Mouse (Mus musculus) heart, adult 18-20 months (tissue): ENCODE data around the gene Sorbs2. TPM values are rescaled to one million over a fixed set of nuclear protein-coding genes. Genes with fewer than 3 reads are reported as not detected.
A peak's percentile ranks its signal among the peaks of the same experiment; 100 is the strongest.

Experiments
- DNase-seq, 2 experiments: peaks; one replicate each; pipeline ENCODE4 v3.0.0; 2021 to 2022; ENCODE audit warnings: mixed read lengths in 1 of 2
- total RNA-seq, 2 experiments: library from RNA; stranded (reverse); gene quantifications; 2 replicates each; pipeline ENCODE4 v1.2.3; 2021

The Sorbs2 gene
- total RNA-seq, 2 experiments from 2014 or later = 568 to 575 TPM

- DNase-seq = no peak
Observed at GRCm38 (mm10) chr8:45760622-45761021, 253.0 kb downstream of the Sorbs2 start.

GRCm38 (mm10) chr8:45761053-45761452, 253.5 kb downstream of the Sorbs2 start:
- DNase-seq = no peak

DNA sequence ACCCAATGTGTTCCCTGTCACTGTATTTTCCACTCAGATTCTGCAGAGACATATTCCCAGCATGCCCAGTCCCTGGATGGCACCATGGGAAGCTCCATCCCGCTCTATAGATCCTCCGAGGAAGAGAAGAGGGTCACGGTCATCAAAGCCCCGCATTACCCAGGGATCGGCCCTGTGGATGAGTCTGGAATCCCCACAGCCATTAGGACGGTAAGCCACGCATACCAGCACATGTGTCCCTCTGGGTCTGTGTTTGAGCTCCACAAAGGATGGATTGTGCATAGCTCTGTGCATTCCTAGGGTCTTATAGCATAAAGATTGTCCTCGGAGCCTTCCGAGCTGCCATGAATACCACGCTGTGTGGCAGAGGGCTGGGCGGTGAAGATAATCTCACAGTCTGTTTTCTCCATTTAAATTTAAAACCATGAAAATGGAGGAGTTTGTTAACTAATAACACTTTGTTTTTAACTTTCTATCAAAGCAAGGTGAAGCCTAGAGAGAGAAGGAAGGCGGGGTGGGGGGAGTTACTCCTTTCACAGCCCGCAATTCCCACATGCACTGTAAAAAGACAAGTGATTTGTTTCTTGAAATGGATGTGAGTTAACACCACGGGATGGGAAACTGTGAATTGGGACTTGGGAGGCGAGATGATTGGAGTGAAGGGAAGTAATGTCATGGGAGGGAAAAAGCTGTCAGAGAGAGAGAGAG, 255.5 kb downstream of the Sorbs2 start:
- no peak for DNase-seq

DNA sequence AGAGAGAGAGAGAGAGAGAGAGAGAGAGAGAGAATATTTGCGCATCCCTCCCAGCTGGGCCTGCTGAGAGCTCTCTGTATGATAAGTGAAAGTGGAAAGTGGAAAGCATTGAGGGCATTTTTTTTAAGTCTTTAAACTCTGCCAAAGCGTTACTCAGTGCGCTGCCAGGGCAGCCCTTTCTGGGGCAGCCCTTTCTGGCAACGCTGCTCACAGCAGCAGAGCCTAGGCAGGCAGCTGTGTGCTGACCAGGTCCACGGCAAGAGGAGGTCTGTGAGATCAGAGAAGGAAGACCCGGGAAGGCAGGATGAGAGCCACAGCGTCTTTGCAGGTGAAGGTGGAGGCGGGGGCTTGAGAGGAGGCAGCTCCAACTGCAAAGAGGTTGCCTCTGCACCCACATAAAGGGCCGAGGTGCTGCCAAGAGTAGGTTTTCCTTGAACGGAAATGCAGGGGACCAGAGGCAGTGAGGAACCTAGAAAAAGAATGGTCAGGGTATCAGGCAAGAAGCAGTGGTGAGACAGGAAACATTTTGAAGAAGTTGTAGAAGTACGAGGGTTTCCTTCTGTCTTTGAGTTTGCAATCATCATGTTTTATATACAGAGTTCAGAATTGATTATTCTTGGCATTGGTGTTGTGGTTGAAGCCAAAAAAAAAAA, 256.2 kb downstream of the Sorbs2 start:
- peak; percentile 53 to 69 for DNase-seq

DNA sequence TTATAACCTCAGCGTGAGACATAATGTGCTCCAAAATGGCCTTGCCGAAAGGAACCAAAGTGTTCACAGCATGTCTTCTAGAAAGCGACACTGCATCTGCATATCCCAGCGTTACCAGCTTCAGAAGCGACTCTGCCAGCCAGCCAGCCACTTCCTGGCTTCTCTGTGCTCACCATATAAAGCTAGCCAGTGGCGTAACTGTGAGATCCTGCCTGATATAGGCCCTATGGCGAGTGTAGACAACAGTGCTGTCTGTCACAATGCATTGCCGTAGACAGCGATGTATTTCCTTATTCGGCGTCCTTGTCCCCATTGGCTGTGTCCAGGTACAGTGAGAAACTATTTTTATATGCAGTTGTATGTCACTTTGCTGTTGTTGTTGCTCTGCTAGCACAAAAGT, 258.6 kb downstream of the Sorbs2 start:
- DNase-seq = peak; percentile 27 to 34

DNA sequence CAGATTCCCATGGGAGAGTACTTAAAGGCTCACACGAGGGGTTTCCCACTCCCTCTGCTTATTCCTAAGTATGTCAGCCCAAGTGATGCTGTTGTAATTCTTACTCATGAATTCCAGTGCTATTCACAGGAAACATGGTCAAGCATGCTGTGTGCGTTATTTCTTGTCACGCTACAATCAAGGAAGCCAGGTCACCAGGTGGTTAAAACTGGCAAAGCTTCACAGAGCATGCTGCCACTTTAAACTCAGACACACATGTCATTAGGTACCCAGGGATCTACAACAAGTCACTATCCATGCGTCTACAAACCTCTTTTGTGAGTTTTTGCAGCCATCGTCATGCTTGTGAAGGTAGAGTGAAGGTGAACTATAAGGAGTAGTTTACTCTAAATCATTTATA, 267.3 kb downstream of the Sorbs2 start:
- no peak for DNase-seq

GRCm38 (mm10) chr8:45775481-45775880, 267.9 kb downstream of the Sorbs2 start:
- no peak for DNase-seq

GRCm38 (mm10) chr8:45776366-45776765, 268.8 kb downstream of the Sorbs2 start:
- DNase-seq = no peak

DNA sequence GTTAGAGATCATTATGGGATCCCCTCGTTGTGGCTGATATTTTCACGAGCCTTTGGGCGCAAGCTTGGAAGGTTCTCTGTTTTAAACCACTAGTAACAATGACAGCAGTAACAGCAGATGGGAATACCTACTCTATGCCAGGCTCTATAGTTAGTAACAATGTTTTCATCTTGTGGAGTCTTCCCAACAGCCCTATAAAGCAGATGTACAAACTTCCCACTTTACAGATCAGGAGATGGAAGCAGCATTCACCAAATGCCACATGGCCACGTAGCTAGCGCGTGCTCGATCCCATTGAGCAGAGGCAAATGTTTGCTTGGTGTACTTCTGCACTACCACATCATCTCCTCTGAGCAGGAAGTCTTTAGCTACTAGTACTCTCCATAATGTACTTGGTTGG, 269.4 kb downstream of the Sorbs2 start:
- no peak for DNase-seq

- DNase-seq = peak; percentile 22 to 67
Observed at GRCm38 (mm10) chr8:45780585-45780984, 273.0 kb downstream of the Sorbs2 start.

GRCm38 (mm10) chr8:45788610-45789009, 281.0 kb downstream of the Sorbs2 start:
- DNase-seq = no peak

DNA sequence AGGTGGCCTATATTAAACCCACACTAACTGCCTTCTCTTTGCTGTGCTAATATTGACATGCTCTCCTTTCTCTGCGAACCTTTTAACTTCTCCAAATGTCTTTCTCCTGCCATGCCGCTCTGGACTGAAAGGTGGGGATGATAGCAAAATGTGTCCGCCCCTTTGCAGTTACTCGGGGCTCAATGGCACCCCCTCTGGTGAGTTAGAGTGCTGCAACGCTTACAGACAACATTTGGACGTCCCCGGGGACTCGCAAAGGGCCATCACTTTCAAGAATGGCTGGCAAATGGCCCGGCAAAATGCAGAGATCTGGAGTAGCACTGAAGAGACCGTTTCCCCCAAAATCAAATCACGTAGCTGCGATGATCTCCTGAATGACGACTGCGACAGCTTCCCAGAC, 287.3 kb downstream of the Sorbs2 start:
- peak in 1 of 2 experiments; percentile 31 for DNase-seq

GRCm38 (mm10) chr8:45796331-45796740, 288.7 kb downstream of the Sorbs2 start:
- peak; percentile 40 to 64 for DNase-seq

DNA sequence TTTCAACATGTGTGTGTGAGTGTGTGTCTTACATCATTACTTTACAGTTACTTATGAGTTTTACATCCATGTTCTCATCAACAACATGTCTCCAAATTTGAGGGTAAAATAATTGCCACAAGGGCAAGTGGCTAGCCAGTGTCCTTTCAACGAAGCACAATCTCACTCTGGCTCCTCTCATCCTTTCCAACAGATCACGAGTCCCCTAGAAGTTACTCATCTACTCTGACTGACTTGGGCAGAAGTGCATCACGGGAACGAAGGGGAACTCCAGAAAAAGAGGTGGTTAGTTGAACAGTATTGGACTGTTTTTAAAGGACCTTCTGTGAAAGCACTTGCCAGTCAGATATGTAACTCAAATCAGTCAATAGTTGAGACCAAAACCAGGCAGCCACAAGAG, 291.9 kb downstream of the Sorbs2 start:
- DNase-seq = no peak

DNA sequence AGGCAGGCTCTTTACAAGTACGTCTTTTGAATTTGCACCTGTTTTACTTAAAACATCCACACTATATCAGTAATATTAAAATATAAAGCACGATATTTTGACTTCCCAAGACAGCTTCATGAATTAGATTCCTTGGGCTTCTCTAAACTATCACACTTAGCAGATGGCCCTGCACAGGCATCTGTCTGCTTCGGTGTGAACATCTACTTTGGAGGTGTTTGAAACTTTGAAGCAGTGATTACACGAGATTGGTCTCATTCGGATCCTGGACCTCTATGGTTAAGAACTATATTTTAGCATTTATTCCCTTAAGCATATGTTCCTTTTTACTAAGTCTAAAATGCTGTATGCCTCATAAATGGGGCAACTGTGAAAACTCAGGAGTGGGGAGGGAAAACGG, 301.0 kb downstream of the Sorbs2 start:
- no peak for DNase-seq

DNA sequence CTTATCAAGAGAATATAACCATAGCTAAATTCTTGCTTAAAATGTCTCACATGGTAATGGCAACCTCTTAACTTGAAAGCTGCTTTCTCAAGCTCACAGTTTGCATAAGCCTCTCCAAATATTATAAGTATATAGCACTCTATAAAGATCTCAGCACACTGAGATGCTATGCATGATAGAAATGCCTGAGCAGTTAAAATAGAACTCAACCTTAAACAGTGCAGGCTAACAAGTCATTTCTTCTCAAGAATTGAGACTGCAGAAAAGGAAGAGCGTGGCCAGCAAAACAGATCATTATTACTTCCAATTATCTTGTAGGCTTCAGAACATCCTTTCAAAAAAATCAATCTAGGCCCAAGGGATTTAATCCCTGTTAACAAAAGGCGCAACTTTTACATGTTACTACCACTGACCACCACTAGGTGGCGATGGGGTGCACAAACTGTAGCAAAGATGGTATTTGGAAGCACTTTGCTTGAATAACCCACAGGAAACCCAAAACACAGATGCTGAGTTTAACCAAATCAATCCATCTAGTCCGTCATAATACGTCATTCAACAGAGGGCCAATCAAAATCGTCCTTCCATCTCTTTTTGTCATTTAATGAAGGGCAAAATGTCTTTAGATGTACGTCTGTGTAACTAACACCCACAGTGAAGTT, 309.3 kb downstream of the Sorbs2 start:
- peak; percentile 41 to 80 for DNase-seq

GRCm38 (mm10) chr8:45821650-45822049, 314.1 kb downstream of the Sorbs2 start:
- no peak for DNase-seq

DNA sequence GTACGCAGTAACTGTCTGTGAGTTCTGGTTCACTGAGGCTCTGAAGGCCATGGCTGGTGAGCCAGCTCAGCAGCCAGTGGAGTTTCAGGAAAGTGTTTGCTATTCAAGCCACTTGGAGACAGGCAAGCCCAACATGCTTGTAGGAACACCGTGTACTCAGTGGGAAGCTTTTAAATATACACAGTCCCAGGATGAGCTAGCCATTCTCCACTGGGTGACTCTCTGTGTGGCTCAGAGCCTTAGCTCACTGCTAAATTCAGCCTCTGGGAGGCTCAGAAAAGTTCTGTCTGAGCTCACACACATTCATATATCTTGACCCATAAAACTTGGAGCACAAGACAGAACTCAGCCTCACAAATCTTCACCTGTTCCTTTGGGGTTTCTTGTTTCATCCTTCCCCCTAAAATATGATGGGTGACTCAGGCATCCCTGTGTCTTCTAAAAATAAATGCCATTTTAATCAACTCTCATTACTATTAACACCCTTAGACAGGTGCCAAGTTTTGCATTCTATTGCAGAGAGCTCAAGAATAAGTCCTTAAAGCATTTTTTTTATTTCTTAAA, 322.5 kb downstream of the Sorbs2 start:
- peak in 1 of 2 experiments; percentile 46 for DNase-seq

DNA sequence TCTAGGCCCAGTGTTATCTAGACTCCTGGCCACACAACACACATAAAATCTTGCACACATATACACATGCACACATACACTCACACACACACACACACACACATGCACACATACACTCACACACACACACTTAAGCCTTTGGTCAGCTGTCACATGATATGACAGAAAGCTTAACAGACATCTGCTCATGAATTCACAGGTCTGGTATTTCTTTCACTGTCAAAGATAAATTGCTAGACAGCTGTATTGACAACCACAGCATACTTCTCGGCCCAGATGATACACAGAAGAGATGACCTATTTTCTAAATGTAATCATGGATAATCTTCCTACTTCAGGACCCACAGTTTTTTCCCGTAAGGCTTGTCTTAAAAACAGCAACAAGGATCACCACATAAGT, 326.3 kb downstream of the Sorbs2 start:
- DNase-seq = no peak

DNA sequence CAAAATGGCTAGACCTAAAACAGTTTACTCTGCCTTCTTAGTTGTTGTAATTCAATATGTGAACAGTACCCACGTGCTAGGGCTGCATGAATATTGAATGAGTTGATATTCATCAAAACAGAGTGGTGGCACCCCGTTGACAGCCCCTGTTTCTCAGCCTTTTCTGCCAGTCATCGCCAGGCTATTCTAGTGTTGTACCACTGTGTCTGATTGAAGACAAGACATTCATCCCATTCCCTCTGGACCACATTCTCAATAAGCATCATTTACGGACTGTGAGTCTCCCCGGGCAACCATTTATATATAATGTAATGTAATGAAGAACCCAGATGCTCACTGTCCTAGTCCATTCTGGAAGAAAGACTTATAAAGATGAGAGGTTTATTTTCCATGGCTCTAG, 335.7 kb downstream of the Sorbs2 start:
- no peak for DNase-seq

DNA sequence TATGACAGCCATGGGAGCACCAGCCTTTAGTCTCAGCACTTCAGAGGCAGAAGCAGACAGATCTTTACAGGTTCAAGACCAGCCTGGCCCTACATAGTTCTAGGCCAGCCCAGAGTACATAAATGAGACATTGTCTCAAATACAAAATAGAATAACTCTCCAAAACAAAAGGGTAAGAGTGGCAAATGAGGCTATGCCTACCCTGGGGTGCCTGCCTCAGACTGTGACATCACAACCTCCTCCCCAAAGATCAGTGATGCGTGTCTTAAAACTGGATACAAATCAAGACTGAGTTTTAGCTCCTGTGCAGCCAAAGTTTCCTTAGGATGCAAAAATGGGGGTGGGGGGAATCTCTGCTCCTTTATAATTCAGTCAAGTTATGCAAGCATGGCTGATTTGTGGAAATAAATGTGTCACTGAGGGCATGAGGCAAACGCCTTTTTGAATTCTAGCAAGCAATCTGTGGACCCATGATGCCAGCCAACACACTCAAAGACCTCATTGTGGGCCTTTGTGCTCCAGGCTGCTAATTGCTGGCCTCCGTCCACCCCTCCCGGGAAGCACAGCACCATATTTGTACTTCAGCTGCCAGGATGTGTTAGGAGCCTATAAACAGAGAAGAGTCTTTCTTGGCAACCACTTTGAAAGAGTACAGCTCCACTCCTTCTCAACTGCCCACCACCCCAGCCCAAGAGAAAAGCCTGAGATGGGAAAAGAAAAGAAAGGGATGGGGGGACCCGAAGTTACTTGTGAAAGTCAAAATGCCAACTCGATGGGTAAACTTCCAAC, 336.7 kb downstream of the Sorbs2 start:
- DNase-seq = peak; percentile 58 to 59

DNA sequence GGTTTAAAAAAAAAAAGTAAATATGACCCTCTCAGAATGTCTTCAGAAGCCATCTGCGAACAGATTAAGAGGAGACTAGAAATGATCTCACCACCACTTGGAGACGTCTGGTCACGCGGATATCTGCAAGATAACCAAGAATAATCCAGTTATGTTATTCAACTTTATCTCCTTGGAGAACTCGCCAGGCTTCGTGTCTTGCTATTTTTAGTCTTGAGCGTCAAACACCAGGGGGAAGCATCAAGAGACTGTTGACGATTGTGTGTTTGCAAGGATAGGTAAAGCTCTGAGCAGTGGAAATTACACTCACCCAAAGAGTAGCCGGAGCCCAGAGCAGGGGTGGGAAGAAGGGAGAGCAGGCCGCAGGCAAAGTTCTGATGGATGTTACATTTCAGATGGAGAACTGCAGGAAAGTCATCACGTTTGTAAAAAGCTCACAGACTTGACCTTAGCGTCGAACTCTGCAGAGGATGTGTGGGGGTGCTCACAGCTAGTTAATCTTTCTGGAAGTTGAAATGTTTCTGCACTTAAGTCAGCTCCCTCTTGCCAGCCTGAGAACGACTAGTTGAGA, 337.4 kb downstream of the Sorbs2 start:
- DNase-seq = peak; percentile 71 to 76
